Mouse (Mus musculus) testis, adult 2 months (tissue): Measurements from ENCODE around the gene Xpot.

Experiments used
- CTCF ChIP-seq: fragments of 200-500 bp; IDR thresholded peaks from 2 replicates; pipeline ENCODE4 v1.5.1; 2012; ENCODE audit warnings: low read depth, mild to moderate bottlenecking, inconsistent platforms, low read length, moderate library complexity; ENCODE audit not compliant: control insufficient read depth, insufficient read depth, insufficient replicate concordance
- POLR2A ChIP-seq: fragments of 200-500 bp; IDR thresholded peaks from 2 replicates; pipeline ENCODE4 v1.6.1; 2012; ENCODE audit warnings: low read depth, mild to moderate bottlenecking, inconsistent platforms, low read length, moderate library complexity; ENCODE audit not compliant: control insufficient read depth

GRCm38 (mm10) chr10:121584033-121584432, 42.1 kb downstream of the Xpot start:
- TF ChIP-seq POLR2A: no peak
- TF ChIP-seq CTCF: no peak
